Mouse (Mus musculus) heart, embryonic 11.5 days (tissue): ENCODE results near the gene Flywch2. TPM values are rescaled to one million over a fixed set of nuclear protein-coding genes. Genes with fewer than 3 reads are reported as not detected.
A peak's percentile ranks its signal among the peaks of the same experiment; 100 is the strongest.

Source experiments
- ATAC-seq: fragments of 200-750 bp; cut with Nextera tagmentation; replicated peaks from 2 replicates; pipeline ENCODE4 v1.8.0; 2017; ENCODE audit warnings: moderate library complexity; ENCODE audit not compliant: insufficient number of reproducible peaks, low FRiP score, low TSS enrichment
- H3K27ac ChIP-seq: fragments of 300-500 bp; sonication (generic); 2 replicates; pipeline ENCODE4 v1.5.1; 2014; ENCODE audit warnings: mild to moderate bottlenecking, low read depth, low read length
- H3K27me3 ChIP-seq: fragments of 300-500 bp; sonication (generic); 2 replicates; pipeline ENCODE4 v1.6.1; 2014; ENCODE audit warnings: mild to moderate bottlenecking, low read length, mixed read lengths; ENCODE audit not compliant: control insufficient read depth, insufficient read depth
- H3K36me3 ChIP-seq: fragments of 300-500 bp; sonication (generic); 2 replicates; pipeline ENCODE4 v1.6.1; 2014; ENCODE audit warnings: mild to moderate bottlenecking, low read length, moderate library complexity, mixed read lengths; ENCODE audit not compliant: control insufficient read depth, insufficient read depth
- H3K4me1 ChIP-seq: fragments of 300-500 bp; sonication (generic); 2 replicates; pipeline ENCODE4 v1.6.1; 2014; ENCODE audit warnings: low read length; ENCODE audit not compliant: control insufficient read depth, insufficient read depth
- H3K4me2 ChIP-seq: fragments of 300-500 bp; sonication (generic); 2 replicates; pipeline ENCODE4 v1.6.1; 2014; ENCODE audit warnings: mild to moderate bottlenecking, moderate library complexity
- H3K4me3 ChIP-seq: fragments of 300-500 bp; sonication (generic); 2 replicates; pipeline ENCODE4 v1.5.1; 2014; ENCODE audit warnings: low read depth, low read length
- H3K9ac ChIP-seq: fragments of 300-500 bp; sonication (generic); 2 replicates; pipeline ENCODE4 v1.6.1; 2014; ENCODE audit warnings: mild to moderate bottlenecking, low read depth, low read length, moderate library complexity
- H3K9me3 ChIP-seq: fragments of 300-500 bp; sonication (generic); replicated peaks from 2 replicates; pipeline ENCODE4 v1.6.1; 2016; ENCODE audit warnings: low read length; ENCODE audit not compliant: control insufficient read depth
- WGBS: fragments of 180-500 bp; shearing (Covaris S2); extraction: QIAGEN DNeasy Blood & Tissue Kit; methylation state at CpG from one replicate; pipeline ENCODE4 v1.1.7; 2014; ENCODE audit not compliant: insufficient replicate concordance; 5-methylcytosine and 5-hydroxymethylcytosine counted together
- polyA plus RNA-seq: library from polyadenylated mRNA; unstranded; fragments of >200 nt; fragmentation: Nextera tagmentation; extraction: Ambion mirVana; gene quantifications from 2 replicates; pipeline ENCODE4 v1.2.1, GENCODE M21; 2014

The Flywch2 gene
- polyA plus RNA-seq, 1 experiment from 2014 or later = 9.5 TPM

GRCm38 (mm10) chr17:23742941-23743340 is 42.9 kb downstream of the Flywch2 start:
- H3K4me2 ChIP-seq = no peak overlapping the region
- no peak overlapping the region for H3K27ac ChIP-seq
- H3K4me1 ChIP-seq = peaks cover 32% of the 10 kb centered on the region
- H3K4me3 ChIP-seq = no peak overlapping the region
- no peaks in the 10 kb centered on the region for H3K36me3 ChIP-seq
- ATAC-seq = no peak
- 63% methylated on average over 12 of the region's 12 CpGs for WGBS
- no peaks in the 10 kb centered on the region for H3K9me3 ChIP-seq
- H3K9ac ChIP-seq = no peak overlapping the region
- peaks cover 94% of the 10 kb centered on the region for H3K27me3 ChIP-seq

- H3K9me3 ChIP-seq = no peaks in the 10 kb centered on the region
- no peak overlapping the region for H3K4me3 ChIP-seq
- 8% methylated on average over 44 of the region's 44 CpGs for WGBS
- no peak for ATAC-seq
- H3K27me3 ChIP-seq = peaks cover 96% of the 10 kb centered on the region
- H3K27ac ChIP-seq = no peak overlapping the region
- peak overlapping the region; percentile 28 for H3K4me2 ChIP-seq
- peaks cover 32% of the 10 kb centered on the region for H3K4me1 ChIP-seq
- no peaks in the 10 kb centered on the region for H3K36me3 ChIP-seq
- no peak overlapping the region for H3K9ac ChIP-seq
These were observed 43.6 kb downstream of the Flywch2 start for GRCm38 (mm10) chr17:23742210-23742793.

- no peak for ATAC-seq
- no peaks in the 10 kb centered on the region for H3K9me3 ChIP-seq
- no peak overlapping the region for H3K9ac ChIP-seq
- no peaks in the 10 kb centered on the region for H3K36me3 ChIP-seq
- peaks cover 91% of the 10 kb centered on the region for H3K27me3 ChIP-seq
- WGBS = 41% methylated on average over 38 of the region's 38 CpGs
- no peak overlapping the region for H3K27ac ChIP-seq
- H3K4me3 ChIP-seq = no peak overlapping the region
- H3K4me2 ChIP-seq = no peak overlapping the region; the same call in 1 of the 2 replicates
- peaks cover 32% of the 10 kb centered on the region for H3K4me1 ChIP-seq
These were observed 44.3 kb downstream of the Flywch2 start for GRCm38 (mm10) chr17:23741359-23742209.

- peak; percentile 7; the same call in 1 of the 2 replicates for ATAC-seq
These were observed 45.3 kb downstream of the Flywch2 start, which contains the start of gene Paqr4 for GRCm38 (mm10) chr17:23740598-23741021. TSS of gene Paqr4 (minus strand) at chr17:23740867.

GRCm38 (mm10) chr17:23740136-23740584 is 45.7 kb downstream of the Flywch2 start:
- Histone ChIP-seq H3K27me3 (peaks cover 83% of the 10 kb centered on the region), H3K9me3 (no peaks in the 10 kb centered on the region), H3K9ac (peak overlapping the region; percentile 78), H3K27ac (0 out of 2 replicates have a peak overlapping the region, but pooled peaks have one; percentile 22), H3K4me1 (peaks cover 23% of the 10 kb centered on the region), H3K4me2 (peak overlapping the region; percentile 99), H3K4me3 (peak overlapping the region; percentile 67), H3K36me3 (peaks cover 5% of the 10 kb centered on the region; the same call in 1 of the 2 replicates)
- peak; percentile 74 for ATAC-seq
- under 1% methylated on average over 46 of the region's 46 CpGs for WGBS

More at GRCm38 (mm10) chr17:23740598-23741021, 45.3 kb downstream of the Flywch2 start, which contains the start of gene Paqr4:
- peak within 1 kb of the TSS; percentile 99 for H3K4me2 ChIP-seq
- H3K9me3 ChIP-seq = no peaks in the 10 kb centered on the region
- peaks cover 28% of the 10 kb centered on the region for H3K4me1 ChIP-seq
- peaks cover 85% of the 10 kb centered on the region for H3K27me3 ChIP-seq
- 0 out of 2 replicates have a peak within 1 kb of the TSS, but pooled peaks have one; percentile 22 for H3K27ac ChIP-seq
- H3K9ac ChIP-seq = peak within 1 kb of the TSS; percentile 78
- H3K4me3 ChIP-seq = peak within 1 kb of the TSS; percentile 67
- H3K36me3 ChIP-seq = peaks cover 1% of the 10 kb centered on the region; the same call in 1 of the 2 replicates
- 5% methylated on average over 13 of the region's 13 CpGs for WGBS

GRCm38 (mm10) chr17:23739202-23740135 is 46.4 kb downstream of the Flywch2 start:
- H3K9me3 ChIP-seq = no peaks in the 10 kb centered on the region
- WGBS = 2% methylated on average over 48 of the region's 48 CpGs
- H3K27me3 ChIP-seq = peaks cover 76% of the 10 kb centered on the region
- H3K27ac ChIP-seq = 0 out of 2 replicates have a peak overlapping the region, but pooled peaks have one; percentile 22
- peak; percentile 15 for ATAC-seq
- peaks cover 5% of the 10 kb centered on the region; the same call in 1 of the 2 replicates for H3K36me3 ChIP-seq
- peak overlapping the region; percentile 78 for H3K9ac ChIP-seq
- H3K4me2 ChIP-seq = peak overlapping the region; percentile 99
- peaks cover 17% of the 10 kb centered on the region for H3K4me1 ChIP-seq
- peak overlapping the region; percentile 67 for H3K4me3 ChIP-seq

GRCm38 (mm10) chr17:23738836-23739201 is 47.1 kb downstream of the Flywch2 start:
- no peak overlapping the region for H3K9ac ChIP-seq
- peak overlapping the region; percentile 67 for H3K4me3 ChIP-seq
- no peak overlapping the region for H3K27ac ChIP-seq
- no peaks in the 10 kb centered on the region for H3K9me3 ChIP-seq
- peaks cover 8% of the 10 kb centered on the region for H3K36me3 ChIP-seq
- peak overlapping the region; percentile 99 for H3K4me2 ChIP-seq
- no peak for ATAC-seq
- 38% methylated on average over 2 of the region's 2 CpGs for WGBS
- peaks cover 17% of the 10 kb centered on the region for H3K4me1 ChIP-seq
- peaks cover 69% of the 10 kb centered on the region for H3K27me3 ChIP-seq
